Mouse (Mus musculus): Measurements from ENCODE around the gene Alg14.

Gene Alg14

DNA sequence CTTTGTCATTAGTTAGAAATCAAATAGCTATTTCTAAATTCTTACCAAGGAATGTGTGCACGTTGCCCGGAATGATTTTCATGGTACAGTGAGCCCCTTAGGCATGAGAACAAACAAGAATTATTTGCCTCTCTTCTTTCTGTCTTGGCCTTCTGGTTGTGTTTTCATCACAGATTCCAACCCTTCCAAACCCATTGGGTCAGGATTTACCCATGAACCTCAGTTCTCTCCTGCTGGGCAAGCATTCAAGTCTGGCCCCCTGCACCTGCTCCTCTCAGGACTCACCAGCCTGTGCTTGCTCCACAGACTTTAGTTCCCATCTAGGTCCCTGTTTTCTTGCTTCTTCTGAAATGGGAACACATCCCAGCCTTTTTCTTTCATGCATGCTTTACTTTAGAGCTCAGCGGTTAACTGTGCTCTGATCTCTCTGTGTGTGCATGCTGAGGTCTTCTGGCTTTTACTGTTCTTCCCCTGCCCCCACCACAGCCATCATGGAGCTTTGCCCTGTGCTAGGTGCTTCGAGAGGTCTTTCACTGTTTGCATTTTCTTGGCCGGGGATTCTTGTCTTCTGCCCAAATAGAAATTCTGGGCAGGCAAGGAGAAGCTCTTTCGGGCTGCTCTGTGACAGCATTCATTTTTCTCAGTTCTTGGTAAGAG is 44.8 kb downstream of the Alg14 start:
- in situ Hi-C loops (cut with MboI) = no loop called here

- in situ Hi-C loops (cut with MboI) = no loop called here
Observed at GRCm38 (mm10) chr3:121338687-121339086, 47.1 kb downstream of the Alg14 start.

DNA sequence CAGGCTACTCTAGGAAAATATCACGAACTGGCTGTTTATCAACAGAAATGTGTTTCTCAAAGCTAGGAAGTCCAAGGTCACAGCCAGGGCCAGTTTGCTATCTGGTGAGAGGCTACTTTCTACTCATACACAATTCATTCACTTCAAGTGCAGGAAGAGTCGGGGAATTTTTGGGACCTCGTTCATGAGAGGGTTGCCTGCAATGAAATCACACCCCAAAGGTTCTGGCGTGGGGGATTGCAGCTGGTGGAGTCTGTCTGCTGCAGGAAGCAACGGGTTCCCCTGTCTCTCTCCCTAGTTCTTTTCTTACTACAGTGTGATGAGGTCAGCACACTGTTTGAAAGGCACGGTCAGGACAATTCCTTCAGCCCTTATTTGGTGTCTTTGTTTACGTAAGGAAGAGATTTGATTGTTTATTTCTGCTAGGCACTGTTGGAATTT is 48.8 kb downstream of the Alg14 start:
- in situ Hi-C loops (cut with MboI) = no loop called here

GRCm38 (mm10) chr3:121343224-121343623 is 51.7 kb downstream of the Alg14 start:
- in situ Hi-C loops (cut with MboI) = no loop called here

DNA sequence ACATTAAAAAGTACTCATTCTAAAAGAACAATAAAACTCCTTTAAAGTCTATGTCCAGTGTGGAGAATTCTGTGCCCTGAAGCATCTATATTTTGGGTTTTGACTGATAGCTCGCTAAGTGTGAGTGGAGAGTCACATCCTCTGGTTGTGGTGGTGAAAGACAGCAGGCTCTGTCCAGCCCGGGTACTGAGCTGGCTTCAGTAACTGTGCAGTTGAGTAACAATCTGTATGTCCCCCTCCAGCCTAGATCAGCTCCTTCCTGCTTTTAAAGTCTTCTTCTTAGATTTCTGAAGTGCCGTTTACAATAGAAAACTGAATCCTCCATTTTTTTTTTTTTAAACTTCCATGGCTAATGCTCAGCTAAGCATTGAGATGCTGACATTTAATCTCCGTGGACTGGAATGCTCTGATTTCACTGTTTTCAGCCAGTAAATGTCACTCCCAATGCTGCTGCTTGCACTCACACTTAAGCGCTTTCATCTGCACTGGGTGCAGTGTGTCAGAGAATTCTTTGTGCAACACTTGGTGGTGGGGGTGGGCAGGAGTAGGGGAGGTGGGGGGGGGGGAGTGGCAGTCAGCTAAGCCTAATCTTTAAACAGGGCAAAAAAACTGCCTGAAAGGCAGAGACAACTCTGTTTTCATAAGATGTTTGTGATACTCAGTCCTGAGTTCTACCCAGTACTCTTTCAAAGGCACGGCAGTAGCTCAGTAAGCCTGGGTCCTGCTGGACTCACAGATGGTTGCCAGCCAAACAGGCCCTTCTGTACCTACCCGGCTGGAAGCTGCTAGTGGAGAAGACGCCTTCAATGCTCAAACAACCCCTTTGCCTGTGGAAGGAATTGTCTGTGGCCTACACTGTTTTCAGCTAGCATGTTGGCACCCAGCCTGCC is 52.7 kb downstream of the Alg14 start:
- in situ Hi-C loops (cut with MboI) = no loop called here

- in situ Hi-C loops (cut with MboI) = no loop called here
Observed at GRCm38 (mm10) chr3:121344951-121345642, 53.5 kb downstream of the Alg14 start.

- in situ Hi-C loops (cut with MboI) = no loop called here
Observed at GRCm38 (mm10) chr3:121345643-121346000, 54.0 kb downstream of the Alg14 start.

DNA sequence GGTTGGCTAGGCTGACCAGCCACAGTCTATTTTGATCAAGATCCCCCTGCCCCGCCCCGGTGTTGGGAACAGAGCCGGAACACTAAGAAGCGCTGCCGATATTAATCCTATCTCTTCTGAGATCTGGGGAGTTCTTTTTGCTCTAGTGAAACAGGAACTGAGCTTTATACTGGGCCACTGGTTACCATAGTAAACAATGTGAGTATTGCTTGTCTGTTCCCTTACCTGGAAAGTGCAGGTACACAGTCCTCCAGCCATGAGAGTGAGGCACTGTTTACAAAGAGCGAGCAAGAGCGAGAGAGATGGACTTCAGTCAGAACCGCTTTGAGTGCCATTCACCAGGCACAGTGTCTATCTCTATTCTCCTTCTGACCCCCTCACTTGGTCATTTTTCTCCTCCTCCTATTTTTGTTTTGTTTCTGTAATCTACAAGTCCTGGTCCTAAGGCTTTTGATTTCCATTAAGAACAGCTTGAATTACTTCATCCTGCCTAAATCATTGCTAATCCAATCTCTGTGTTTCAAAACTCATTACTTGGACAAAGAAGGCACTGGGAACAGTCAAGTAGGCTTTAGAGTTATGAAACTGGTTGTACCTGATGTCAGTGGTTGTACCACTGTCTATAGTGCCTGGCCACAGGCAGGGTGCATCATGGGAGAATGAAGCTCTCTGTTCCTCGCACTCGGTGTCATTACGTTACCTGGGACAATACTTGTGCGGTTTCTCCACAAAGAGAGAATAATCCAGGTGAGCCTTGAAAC is 55.1 kb downstream of the Alg14 start:
- in situ Hi-C loops (cut with MboI) = no loop called here

GRCm38 (mm10) chr3:121348792-121349191 is 57.2 kb downstream of the Alg14 start:
- in situ Hi-C loops (cut with MboI) = no loop called here

DNA sequence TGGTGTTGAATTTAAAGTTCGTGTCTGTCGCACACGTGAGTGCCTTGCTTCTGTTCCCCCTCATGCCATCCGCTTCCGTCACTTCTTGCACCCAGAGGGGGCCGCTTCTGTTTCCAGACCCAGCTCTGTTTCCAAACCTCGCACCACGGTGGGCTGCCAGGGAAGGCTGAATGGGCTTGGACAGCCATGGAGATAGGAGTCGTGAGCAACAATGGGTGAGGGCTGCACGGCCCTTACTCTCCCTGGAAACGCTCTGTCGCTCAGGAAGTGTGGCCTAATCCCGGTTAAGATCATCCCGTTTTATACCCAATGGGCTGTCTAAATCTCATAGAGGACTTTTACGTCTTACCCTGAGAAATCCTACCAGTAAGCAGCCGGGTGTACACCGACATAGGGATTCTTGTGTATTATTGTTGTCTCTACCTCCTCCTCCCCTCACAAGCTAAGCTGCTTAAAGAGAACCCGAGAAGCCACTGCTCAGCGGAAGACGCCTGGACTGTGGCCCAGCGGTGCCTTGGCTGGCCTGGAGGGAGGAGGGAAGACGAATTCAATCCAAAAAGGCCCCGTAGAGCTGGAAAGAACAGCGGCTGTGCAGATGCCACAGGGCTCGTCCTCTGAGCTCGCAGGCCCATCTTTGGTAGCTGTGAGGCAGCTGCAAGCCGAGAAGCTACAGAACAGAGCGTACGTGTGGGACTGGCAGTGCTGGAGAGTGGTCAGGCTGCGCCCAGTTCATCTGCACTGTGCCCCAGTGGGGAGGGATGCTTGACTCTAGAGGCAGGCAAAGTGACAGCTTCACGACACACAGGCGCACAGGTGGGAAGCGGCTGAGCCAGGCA is 58.0 kb downstream of the Alg14 start:
- in situ Hi-C loops (cut with MboI) = no loop called here

GRCm38 (mm10) chr3:121351257-121351656 is 59.7 kb downstream of the Alg14 start:
- in situ Hi-C loops (cut with MboI) = no loop called here

GRCm38 (mm10) chr3:121354281-121354680 is 62.7 kb downstream of the Alg14 start:
- in situ Hi-C loops (cut with MboI) = no loop called here

DNA sequence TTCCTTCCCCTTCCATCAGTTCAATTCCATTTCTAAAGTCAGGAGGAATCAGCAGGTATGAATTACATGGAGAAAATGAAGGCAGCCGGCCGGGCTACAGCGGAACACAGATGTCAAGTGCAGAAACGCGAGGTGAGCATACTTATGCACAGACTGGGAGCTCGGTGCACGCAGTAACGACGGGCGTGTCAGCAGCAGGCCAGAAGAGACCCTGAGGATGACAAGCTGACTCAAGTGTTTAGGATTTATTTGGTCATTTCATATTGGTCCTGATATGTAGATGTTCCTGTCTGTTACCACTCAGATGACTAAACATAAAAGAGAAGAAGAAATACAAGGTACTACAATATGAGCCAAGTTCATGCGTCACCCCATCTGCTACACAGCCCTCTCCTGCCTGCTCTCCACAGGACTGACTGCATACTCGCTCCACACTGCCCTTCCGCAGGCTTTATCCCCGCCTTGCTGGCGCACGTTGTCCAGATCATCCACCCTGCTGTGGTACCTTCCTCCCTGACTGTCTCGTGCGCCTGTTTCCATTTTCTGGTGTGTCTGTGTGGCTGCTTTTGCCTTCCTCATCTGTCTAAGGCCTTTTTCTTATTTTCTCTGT is 63.4 kb downstream of the Alg14 start:
- in situ Hi-C loops (cut with MboI) = no loop called here

- in situ Hi-C loops (cut with MboI) = no loop called here
Observed at GRCm38 (mm10) chr3:121355569-121355968, 64.0 kb downstream of the Alg14 start.

- in situ Hi-C loops (cut with MboI) = no loop called here
Observed at GRCm38 (mm10) chr3:121356111-121356510, 64.5 kb downstream of the Alg14 start.

DNA sequence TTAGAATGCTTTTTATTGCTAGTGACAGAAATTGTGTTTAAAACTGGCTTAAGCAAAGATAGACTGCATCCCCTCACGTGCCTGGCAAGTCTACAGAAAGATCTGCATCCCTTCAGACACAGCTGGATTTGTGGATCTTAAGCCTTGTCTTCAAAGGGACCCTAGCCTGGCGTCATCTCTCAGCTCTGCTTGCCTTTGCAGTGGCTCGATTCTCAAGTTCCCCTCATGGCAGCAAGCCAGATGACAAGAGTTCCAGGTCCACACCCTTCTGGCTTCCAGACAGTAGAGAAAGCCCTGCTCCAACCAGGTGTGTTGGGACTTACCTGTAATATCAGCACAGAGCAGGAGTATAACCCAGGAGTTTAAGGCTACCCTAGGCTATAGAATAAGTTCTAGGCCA is 65.5 kb downstream of the Alg14 start:
- in situ Hi-C loops (cut with MboI) = no loop called here

GRCm38 (mm10) chr3:121358285-121358684 is 66.7 kb downstream of the Alg14 start:
- in situ Hi-C loops (cut with MboI) = no loop called here

DNA sequence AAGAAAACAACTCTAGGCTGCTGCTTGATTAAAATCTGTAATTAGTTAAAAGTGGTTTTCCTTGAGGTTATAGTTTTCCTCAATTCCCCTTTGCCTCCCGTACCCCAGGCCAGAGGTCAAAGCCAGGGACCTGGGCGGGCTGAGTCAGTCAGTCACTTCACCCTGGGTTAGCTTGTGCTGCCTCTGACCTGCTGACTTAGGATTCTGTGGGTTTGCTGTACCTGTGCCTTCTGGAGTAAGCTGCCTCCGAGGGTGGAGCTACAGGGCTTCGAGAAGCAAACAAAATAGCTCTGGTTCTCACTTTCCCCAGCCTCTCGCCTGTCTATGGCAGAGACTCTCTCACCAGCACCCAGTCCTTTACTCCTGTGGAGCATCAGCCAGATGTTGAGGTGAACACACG is 67.3 kb downstream of the Alg14 start:
- in situ Hi-C loops (cut with MboI) = no loop called here

DNA sequence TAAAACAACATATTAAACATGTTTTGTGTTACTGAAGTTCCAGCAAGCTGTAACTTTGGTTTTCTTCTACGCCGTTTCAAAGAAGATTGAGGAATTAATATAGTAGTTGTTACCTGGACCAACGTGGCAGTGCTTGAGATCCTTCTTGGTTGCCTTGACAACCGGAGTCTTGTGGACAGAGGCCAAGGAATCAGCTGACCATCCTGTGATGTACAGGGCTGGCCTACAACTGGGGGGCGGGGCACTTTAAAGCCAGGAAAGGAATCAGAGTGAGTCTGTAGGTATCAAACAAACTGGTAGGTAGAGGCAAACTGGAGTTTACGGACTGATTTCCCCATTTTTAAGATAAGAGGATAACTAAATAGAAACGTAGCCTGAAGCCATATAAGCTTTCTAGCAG is 67.7 kb downstream of the Alg14 start:
- in situ Hi-C loops (cut with MboI) = no loop called here

DNA sequence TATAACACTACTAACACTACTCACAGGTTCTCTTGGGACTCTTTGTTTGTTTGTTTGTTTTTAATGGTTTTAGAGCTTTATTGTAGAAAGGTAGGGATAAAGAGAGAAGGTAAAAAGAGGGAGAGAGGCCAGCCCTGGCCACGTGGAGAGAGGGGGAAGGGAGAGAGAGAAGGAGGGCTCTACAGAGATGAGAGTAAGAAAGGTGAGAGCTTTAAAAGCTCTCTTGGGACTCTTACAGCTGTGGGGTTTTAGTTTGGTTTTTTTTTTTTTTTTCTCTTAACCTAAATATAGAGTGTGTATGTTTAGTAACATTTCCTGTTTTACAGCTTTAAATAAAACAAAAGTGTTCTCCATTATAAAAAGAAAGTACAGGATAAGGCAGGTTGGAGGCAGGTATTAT is 70.4 kb downstream of the Alg14 start:
- in situ Hi-C loops (cut with MboI) = no loop called here

GRCm38 (mm10) chr3:121364388-121364787 is 72.8 kb downstream of the Alg14 start:
- in situ Hi-C loops (cut with MboI) = no loop called here
